Mouse (Mus musculus) stomach, embryonic 14.5 days (tissue): ENCODE measurements around the gene Kdm2b. TPM values are rescaled to one million over a fixed set of nuclear protein-coding genes. Genes with fewer than 3 reads are reported as not detected.
A peak's percentile ranks its signal among the peaks of the same experiment; 100 is the strongest.

Experiments
- ATAC-seq: fragments of 200-750 bp; cut with Nextera tagmentation; 2 replicates; pipeline ENCODE4 v1.8.0; 2017; ENCODE audit warnings: low read depth, moderate TSS enrichment; ENCODE audit not compliant: insufficient number of reproducible peaks, insufficient read depth, low FRiP score
- H3K27ac ChIP-seq: fragments of 300-500 bp; sonication (generic); 2 replicates; pipeline ENCODE4 v1.5.1; 2014; ENCODE audit warnings: mild to moderate bottlenecking, low read length, moderate library complexity, mixed read lengths
- H3K27me3 ChIP-seq: fragments of 300-500 bp; sonication (generic); 2 replicates; pipeline ENCODE4 v1.6.1; 2014; ENCODE audit warnings: low read length, control low read depth, mixed read lengths; ENCODE audit not compliant: control insufficient read depth, insufficient read depth
- H3K36me3 ChIP-seq: fragments of 300-500 bp; sonication (generic); 2 replicates; pipeline ENCODE4 v1.6.1; 2014; ENCODE audit warnings: mild to moderate bottlenecking, control low read depth, low read length, moderate library complexity, mixed read lengths; ENCODE audit not compliant: control insufficient read depth, insufficient read depth
- H3K4me1 ChIP-seq: fragments of 300-500 bp; sonication (generic); 2 replicates; pipeline ENCODE4 v1.6.1; 2014; ENCODE audit warnings: low read length, control low read depth, mixed read lengths; ENCODE audit not compliant: control insufficient read depth, insufficient read depth
- H3K4me2 ChIP-seq: fragments of 300-500 bp; sonication (generic); replicated peaks from 2 replicates; pipeline ENCODE4 v1.6.1; 2014; ENCODE audit warnings: low read depth, low read length, control low read depth
- H3K4me3 ChIP-seq: fragments of 300-500 bp; sonication (generic); 2 replicates; pipeline ENCODE4 v1.5.1; 2014; ENCODE audit warnings: low read depth, low read length, control low read depth
- H3K9ac ChIP-seq: fragments of 300-500 bp; sonication (generic); replicated peaks from 2 replicates; pipeline ENCODE4 v1.6.1; 2014; ENCODE audit warnings: low read depth, mild to moderate bottlenecking, control low read depth, low read length, moderate library complexity, mixed read lengths
- H3K9me3 ChIP-seq: fragments of 300-500 bp; sonication (generic); 2 replicates; pipeline ENCODE4 v1.6.1; 2016; ENCODE audit warnings: low read depth, low read length, control low read depth; ENCODE audit not compliant: control insufficient read depth
- WGBS: fragments of 180-500 bp; shearing (Covaris S2); extraction: QIAGEN DNeasy Blood & Tissue Kit; methylation state at CpG from one replicate; pipeline ENCODE4 v1.1.7; 2014; 5-methylcytosine and 5-hydroxymethylcytosine counted together
- polyA plus RNA-seq: library from polyadenylated mRNA; unstranded; fragments of >200 nt; fragmentation: Nextera tagmentation; extraction: Ambion mirVana; gene quantifications from 2 replicates; pipeline ENCODE4 v1.2.1, GENCODE M21; 2014

The Kdm2b gene
- 34.5 and 37.9 TPM in 2 replicates for polyA plus RNA-seq

DNA sequence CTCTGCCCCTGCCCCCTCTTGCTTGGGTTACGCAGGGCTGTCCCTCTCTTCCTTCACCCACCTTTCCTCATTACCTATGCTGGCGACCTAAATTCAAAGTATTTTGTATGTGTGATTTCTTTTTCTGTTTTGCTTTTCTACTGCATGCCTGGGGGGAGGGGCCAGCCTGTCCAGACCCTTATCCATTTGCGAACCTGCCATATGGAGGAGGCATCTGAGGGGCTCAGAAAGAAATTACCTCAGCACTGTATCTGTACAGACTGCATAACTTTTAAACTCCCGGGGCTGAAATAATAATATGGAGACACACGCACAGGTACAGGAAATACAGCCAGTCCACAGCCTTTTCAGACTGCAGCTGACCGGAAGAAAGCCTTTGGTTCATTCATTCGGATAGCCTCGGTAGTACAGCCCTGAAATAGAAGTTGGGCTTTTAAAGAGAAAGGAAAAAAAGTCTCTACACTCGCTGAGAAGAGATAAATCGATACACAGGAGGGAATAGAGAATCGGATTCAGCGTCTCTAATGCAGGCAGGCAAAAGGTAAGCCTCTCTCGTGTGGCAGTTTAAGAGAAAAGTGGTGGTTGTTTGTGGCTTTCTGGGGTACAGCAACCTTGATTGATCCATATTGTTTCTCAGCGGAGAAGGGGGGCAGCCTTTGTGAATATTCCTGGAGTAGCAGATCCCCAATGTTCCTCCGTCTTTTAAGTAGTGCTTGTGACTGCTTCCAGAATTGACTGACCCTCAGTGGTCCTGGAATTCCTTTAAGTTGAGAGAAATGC lies at the start of gene Kdm2b:
Gene Kdm2b, minus strand, starts transcription at position 273 of the 780 bp plus-strand sequence.
- Histone ChIP-seq H3K9me3 (no peaks in the 10 kb centered on the region), H3K36me3 (no peaks in the 10 kb centered on the region), H3K4me1 (peaks cover 24% of the 10 kb centered on the region; the same call in 1 of the 2 replicates), H3K27ac (peak within 1 kb of the TSS; percentile 39; the same call in 1 of the 2 replicates), H3K4me2 (peak within 1 kb of the TSS; percentile 98), H3K9ac (peak within 1 kb of the TSS; percentile 49), H3K27me3 (no peaks in the 10 kb centered on the region), H3K4me3 (peak within 1 kb of the TSS; percentile 52)
- 4% methylated on average over 15 of the region's 15 CpGs for WGBS
- ATAC-seq: no peak

DNA sequence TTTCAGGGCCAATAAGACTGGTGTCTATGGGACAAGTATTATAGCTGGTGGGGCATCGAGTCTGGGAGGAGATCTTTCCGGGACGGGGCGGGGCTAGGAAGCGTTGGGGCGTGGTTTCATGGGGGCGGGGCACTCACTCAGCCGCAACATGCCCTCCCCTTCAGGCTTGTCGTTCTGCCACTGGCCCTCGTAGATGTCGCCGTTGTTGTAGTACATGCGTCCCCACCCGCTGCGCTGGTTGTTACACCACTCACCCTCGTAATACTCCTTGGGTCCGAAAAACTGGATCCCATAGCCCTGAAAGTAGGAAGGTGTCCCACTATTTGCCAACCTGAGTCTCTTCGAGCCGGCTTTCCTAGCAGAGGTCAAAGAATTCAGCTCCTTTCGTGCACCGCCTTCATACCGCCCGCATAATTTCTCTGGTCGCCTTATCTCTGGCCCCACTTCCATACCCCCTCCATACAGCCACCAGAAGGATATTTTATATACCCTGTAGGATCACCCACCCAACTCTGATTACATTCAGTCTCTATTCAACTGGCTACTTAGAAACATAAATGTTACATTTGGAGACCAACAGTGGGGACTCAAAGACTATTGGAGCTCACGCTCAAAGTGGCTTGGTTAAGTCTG lies 49.6 kb upstream of the Kdm2b start:
- ATAC-seq: peak; percentile 59; the same call in 1 of the 2 replicates
- Histone ChIP-seq H3K9me3 (no peaks in the 10 kb centered on the region), H3K27me3 (no peaks in the 10 kb centered on the region), H3K4me2 (peak overlapping the region; percentile 57), H3K36me3 (no peaks in the 10 kb centered on the region), H3K9ac (no peak overlapping the region; the same call in 1 of the 2 replicates), H3K4me1 (no peaks in the 10 kb centered on the region), H3K4me3 (peak overlapping the region; percentile 27), H3K27ac (no peak overlapping the region)
- WGBS: 4% methylated on average over 25 of the region's 25 CpGs

- WGBS: 85% methylated on average over 5 of the region's 5 CpGs
Measured at GRCm38 (mm10) chr5:123038115-123038514, 48.5 kb upstream of the Kdm2b start.

DNA sequence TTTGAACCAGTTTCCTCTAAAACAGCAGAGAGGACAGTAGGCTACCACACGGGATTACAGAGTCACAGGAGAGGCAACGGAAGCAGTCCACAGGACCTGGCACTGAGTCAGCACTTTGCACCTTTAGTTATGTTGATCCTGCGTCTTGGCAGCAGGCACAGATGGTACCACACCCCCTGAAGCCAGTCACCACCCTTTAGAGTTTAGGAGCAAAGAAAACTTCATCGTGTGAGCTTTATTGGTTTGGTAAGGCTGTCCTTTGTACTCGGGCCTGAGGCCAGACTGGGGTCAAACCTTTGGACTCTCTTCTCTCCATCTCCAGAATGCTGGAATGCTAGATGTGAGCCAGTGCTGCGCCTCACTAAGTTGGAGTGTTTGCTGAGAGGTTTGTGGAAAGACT lies 45.9 kb upstream of the Kdm2b start:
- 0 out of 2 replicates have a peak, but pooled peaks have one; percentile 46 for ATAC-seq
- Histone ChIP-seq H3K9ac (no peak overlapping the region), H3K9me3 (no peaks in the 10 kb centered on the region), H3K27ac (no peak overlapping the region), H3K4me1 (no peaks in the 10 kb centered on the region), H3K27me3 (no peaks in the 10 kb centered on the region), H3K4me3 (no peak overlapping the region), H3K36me3 (peaks cover 6% of the 10 kb centered on the region; the same call in 1 of the 2 replicates), H3K4me2 (no peak overlapping the region)
- 25% methylated on average over 6 of the region's 6 CpGs for WGBS

More at GRCm38 (mm10) chr5:123038115-123038514, 48.5 kb upstream of the Kdm2b start:
- no peaks in the 10 kb centered on the region for H3K36me3 ChIP-seq
- H3K4me1 ChIP-seq: no peaks in the 10 kb centered on the region
- no peak overlapping the region for H3K4me3 ChIP-seq
- no peaks in the 10 kb centered on the region for H3K9me3 ChIP-seq
- no peak overlapping the region for H3K9ac ChIP-seq
- no peaks in the 10 kb centered on the region for H3K27me3 ChIP-seq
- no peak overlapping the region for H3K27ac ChIP-seq
- ATAC-seq: no peak
- H3K4me2 ChIP-seq: no peak overlapping the region

DNA sequence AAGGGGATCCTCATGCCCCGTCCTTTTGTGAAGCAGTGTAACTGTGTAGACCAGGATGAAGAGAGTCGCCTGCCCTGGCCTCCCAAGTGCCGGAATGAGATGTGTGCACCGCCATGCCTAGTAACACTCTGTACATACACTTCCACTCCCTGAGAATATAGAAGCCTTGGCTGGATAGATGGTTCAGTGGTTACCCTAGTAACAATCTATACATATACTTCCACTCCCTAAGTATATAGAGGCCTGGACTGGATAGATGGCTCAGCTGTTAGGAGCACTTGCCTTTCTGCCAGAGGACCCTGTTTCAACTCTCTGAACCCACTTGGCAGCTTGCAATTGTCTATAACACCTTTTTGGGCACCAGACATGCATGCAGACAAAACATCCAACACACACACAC lies 45.5 kb upstream of the Kdm2b start:
- H3K27ac ChIP-seq: no peak overlapping the region
- H3K9ac ChIP-seq: no peak overlapping the region
- H3K4me2 ChIP-seq: no peak overlapping the region
- 81% methylated on average over 4 of the region's 4 CpGs for WGBS
- ATAC-seq: no peak
- no peaks in the 10 kb centered on the region for H3K4me1 ChIP-seq
- no peaks in the 10 kb centered on the region for H3K27me3 ChIP-seq
- H3K4me3 ChIP-seq: no peak overlapping the region
- H3K36me3 ChIP-seq: peaks cover 11% of the 10 kb centered on the region
- H3K9me3 ChIP-seq: no peaks in the 10 kb centered on the region

DNA sequence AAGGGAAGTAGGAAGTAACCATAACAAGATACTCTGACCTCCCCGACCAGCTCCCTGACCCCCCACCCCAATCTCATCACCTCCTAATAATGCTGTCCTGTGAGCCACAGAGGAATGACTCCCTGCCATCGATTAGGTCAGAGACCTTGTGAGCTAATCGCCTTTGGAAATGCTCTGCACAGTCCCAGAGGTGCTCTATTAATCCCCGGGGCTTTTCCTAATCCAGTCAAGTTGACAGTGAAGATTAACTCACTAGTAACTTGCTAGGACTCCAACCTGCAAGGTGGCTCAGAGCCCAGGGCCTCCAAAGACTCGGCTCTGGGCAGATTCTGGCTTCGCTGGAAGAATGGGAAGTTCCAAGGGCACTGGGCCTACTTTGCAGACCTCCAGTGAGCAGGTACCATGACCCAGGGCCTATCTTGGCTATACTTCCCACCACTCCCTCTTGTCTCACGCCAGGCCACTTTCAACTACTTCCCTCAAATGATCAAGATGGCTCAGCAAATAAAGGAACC lies 44.1 kb upstream of the Kdm2b start:
- H3K4me2 ChIP-seq: no peak overlapping the region
- no peaks in the 10 kb centered on the region for H3K9me3 ChIP-seq
- H3K27me3 ChIP-seq: no peaks in the 10 kb centered on the region
- WGBS: 63% methylated on average over 7 of the region's 7 CpGs
- no peaks in the 10 kb centered on the region for H3K4me1 ChIP-seq
- H3K36me3 ChIP-seq: peaks cover 17% of the 10 kb centered on the region
- no peak for ATAC-seq
- no peak overlapping the region for H3K4me3 ChIP-seq
- no peak overlapping the region for H3K27ac ChIP-seq
- no peak overlapping the region for H3K9ac ChIP-seq

DNA sequence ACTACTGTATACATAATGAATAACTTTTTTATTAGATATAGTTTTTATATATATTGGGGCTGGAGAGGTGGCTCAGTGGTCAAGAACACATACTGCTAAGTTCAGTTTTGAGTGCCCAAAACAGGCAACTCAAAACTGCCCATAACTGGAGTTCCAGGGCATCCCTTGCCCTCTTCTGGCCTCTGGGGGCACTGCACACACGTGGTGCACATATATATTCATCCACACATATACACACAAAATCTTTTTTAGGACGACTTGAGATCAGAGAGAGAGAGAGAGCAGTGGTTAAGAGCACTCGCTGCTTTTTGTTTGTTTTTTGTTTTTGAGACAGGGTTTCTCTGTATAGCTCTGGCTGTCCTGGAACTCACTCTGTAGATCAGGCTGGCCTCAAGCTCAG lies 41.7 kb upstream of the Kdm2b start:
- Histone ChIP-seq H3K27ac (no peak overlapping the region), H3K9ac (no peak overlapping the region), H3K27me3 (no peaks in the 10 kb centered on the region), H3K4me2 (no peak overlapping the region), H3K36me3 (peaks cover 17% of the 10 kb centered on the region), H3K4me1 (no peaks in the 10 kb centered on the region), H3K4me3 (no peak overlapping the region), H3K9me3 (no peaks in the 10 kb centered on the region)
- ATAC-seq: no peak
- 87% methylated on average over 3 of the region's 3 CpGs for WGBS

DNA sequence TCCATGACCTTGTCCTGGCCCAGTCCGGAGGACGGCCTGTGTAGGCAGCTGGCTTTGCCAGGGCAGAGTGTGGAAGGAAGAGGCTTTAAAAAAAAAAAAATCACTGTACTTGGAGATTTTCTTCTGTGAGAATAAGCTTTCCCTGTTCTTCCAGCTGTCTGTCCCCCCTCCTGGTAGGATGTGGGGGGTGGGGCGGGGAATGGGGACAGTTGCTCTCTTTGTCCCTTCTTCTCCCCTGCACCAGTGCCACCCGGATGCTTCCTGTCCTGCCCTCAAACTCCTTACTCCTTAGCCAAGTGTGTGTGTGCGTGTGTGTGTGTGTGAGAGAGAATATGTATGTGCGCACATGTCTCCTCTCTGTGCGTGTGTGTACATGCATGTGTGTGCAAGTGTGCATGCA lies 40.1 kb upstream of the Kdm2b start:
- Histone ChIP-seq H3K4me3 (no peak overlapping the region), H3K27me3 (no peaks in the 10 kb centered on the region), H3K9ac (no peak overlapping the region), H3K36me3 (peaks cover 17% of the 10 kb centered on the region), H3K4me1 (no peaks in the 10 kb centered on the region), H3K27ac (no peak overlapping the region), H3K4me2 (no peak overlapping the region), H3K9me3 (no peaks in the 10 kb centered on the region)
- WGBS: 82% methylated on average over 7 of the region's 7 CpGs
- no peak for ATAC-seq
